Mouse (Mus musculus): ENCODE results near the gene Btf3l4. TPM values are rescaled to one million over a fixed set of nuclear protein-coding genes. Genes with fewer than 3 reads are reported as not detected.
A peak's percentile ranks its signal among the peaks of the same experiment; 100 is the strongest.

Btf3l4 gene
- polyA plus RNA-seq, 1 experiment = 16.7 TPM

- TF ChIP-seq CTCF (conservative IDR thresholded peaks at IDR 0.05; ENCODE audit: insufficient read depth, insufficient read length, low read depth, low read length) (no peak), POLR2A (IDR thresholded peaks at IDR 0.05; ENCODE audit: low read depth, low read length) (no peak)
- Histone ChIP-seq H3K4me1 (ENCODE audit: control insufficient read depth, insufficient read depth, low read length) (peaks cover 7% of the 10 kb centered on the region; the same call in 1 of the 2 replicates), H3K4me3 (ENCODE audit: insufficient read depth, low read depth, low read length) (peak overlapping the region; percentile 76), H3K27me3 (replicated peaks; ENCODE audit: control insufficient read depth, insufficient read depth, low read length) (no peaks in the 10 kb centered on the region), H3K36me3 (ENCODE audit: control insufficient read depth, insufficient read depth, low read length) (no peaks in the 10 kb centered on the region; the same call in 1 of the 2 replicates), H3K27ac (ENCODE audit: insufficient read depth, low read depth, low read length) (peak overlapping the region; percentile 54)
- DNase-seq = no peak
- under 1% methylated on average over 15 of the region's 15 CpGs for WGBS
These were observed 1.5 kb upstream of the Btf3l4 start for GRCm38 (mm10) chr4:108834971-108835311.

DNA sequence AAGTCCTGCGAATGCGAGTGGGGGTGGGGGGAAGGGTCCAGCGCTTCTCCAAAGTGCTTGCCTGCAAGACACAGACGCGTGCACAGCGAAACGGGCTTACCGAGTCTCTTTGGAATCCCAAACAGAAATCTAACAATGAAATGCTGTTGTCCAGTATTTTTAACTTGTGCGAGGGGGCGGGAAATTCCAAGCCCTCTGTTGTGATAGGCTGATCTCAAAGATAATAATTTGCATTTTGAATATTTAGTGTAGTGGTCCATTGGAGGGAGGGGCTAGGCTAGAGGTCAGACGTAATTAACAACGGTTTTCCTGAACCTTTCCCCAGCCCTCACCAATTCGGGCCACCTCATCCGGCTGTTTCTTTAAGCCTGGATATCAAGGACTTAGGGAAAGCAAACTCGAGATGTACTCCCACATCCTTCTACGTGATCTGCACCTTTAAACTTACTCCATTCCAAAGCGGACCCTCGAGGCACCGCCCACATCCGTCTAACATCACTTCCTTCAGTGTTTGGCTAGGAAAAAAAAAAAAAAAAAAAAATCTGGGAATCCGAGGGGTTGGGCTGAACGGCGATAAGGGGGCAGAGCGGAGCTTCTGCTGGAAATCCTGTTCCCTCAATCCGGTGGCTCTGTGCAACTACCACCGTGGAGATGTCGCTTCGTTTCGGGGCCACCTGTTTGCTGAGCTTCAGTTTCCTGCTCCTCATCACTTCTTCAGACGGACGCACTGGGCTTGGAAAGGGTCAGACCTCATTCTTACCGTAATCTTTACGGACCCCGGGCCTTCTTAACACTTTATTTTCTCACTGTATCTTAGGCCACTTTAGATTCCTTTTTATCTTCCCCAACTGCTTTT lies 929 bp upstream of the Btf3l4 start, which contains the start of gene Txndc12:
Gene Txndc12, plus strand, starts transcription at position 487 of the 856 bp plus-strand sequence.
- Histone ChIP-seq H3K27me3 (replicated peaks; ENCODE audit: control insufficient read depth, insufficient read depth, low read length) (no peaks in the 10 kb centered on the region), H3K4me3 (ENCODE audit: insufficient read depth, low read depth, low read length) (peak within 1 kb of the TSS; percentile 76), H3K27ac (ENCODE audit: insufficient read depth, low read depth, low read length) (peak within 1 kb of the TSS; percentile 85), H3K36me3 (ENCODE audit: control insufficient read depth, insufficient read depth, low read length) (no peaks in the 10 kb centered on the region; the same call in 1 of the 2 replicates), H3K4me1 (ENCODE audit: control insufficient read depth, insufficient read depth, low read length) (peaks cover 7% of the 10 kb centered on the region; the same call in 1 of the 2 replicates)
- under 1% methylated on average over 34 of the region's 34 CpGs for WGBS
- peak; percentile 96 for DNase-seq
- no peak for TF ChIP-seq CTCF (conservative IDR thresholded peaks at IDR 0.05; ENCODE audit: insufficient read depth, insufficient read length, low read depth, low read length)
- no peak for TF ChIP-seq POLR2A (IDR thresholded peaks at IDR 0.05; ENCODE audit: low read depth, low read length)

GRCm38 (mm10) chr4:108833828-108834114 lies 357 bp upstream of the Btf3l4 start:
- under 1% methylated on average over 6 of the region's 6 CpGs for WGBS

DNA sequence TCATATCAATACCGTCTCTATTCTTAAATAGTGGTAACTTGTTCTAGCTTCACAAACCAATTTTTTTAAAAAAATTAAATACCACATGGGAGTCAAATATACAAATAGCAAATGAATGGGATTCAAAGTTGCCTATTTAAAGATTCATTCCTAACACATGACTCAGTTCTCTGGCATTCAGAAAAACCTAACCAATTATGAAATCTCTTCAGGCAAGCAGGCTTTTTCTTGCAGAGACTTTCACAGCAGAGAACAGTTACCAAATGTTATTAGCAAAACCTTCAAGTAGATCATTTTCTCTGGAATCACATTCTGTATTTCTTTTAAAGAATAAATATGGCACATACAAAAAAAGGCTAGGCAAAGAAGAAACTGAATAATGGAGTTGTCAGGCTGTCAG lies 2.7 kb downstream of the Btf3l4 start:
- WGBS = 73% methylated on average over 1 of the region's 1 CpGs
- peaks cover 7% of the 10 kb centered on the region; the same call in 1 of the 2 replicates for H3K4me1 ChIP-seq (ENCODE audit: control insufficient read depth, insufficient read depth, low read length)
- no peak for DNase-seq
- H3K27me3 ChIP-seq (replicated peaks; ENCODE audit: control insufficient read depth, insufficient read depth, low read length) = no peaks in the 10 kb centered on the region
- TF ChIP-seq POLR2A (IDR thresholded peaks at IDR 0.05; ENCODE audit: low read depth, low read length) (no peak), CTCF (conservative IDR thresholded peaks at IDR 0.05; ENCODE audit: insufficient read depth, insufficient read length, low read depth, low read length) (no peak)
- H3K27ac ChIP-seq (ENCODE audit: insufficient read depth, low read depth, low read length) = no peak overlapping the region
- H3K4me3 ChIP-seq (ENCODE audit: insufficient read depth, low read depth, low read length) = no peak overlapping the region
- H3K36me3 ChIP-seq (ENCODE audit: control insufficient read depth, insufficient read depth, low read length) = peaks cover 5% of the 10 kb centered on the region

More at GRCm38 (mm10) chr4:108833828-108834114, 357 bp upstream of the Btf3l4 start:
- TF ChIP-seq POLR2A (IDR thresholded peaks at IDR 0.05; ENCODE audit: low read depth, low read length) = no peak
- no peak for TF ChIP-seq CTCF (conservative IDR thresholded peaks at IDR 0.05; ENCODE audit: insufficient read depth, insufficient read length, low read depth, low read length)
- Histone ChIP-seq H3K27ac (ENCODE audit: insufficient read depth, low read depth, low read length) (peak overlapping the region; percentile 84), H3K27me3 (replicated peaks; ENCODE audit: control insufficient read depth, insufficient read depth, low read length) (no peaks in the 10 kb centered on the region), H3K36me3 (ENCODE audit: control insufficient read depth, insufficient read depth, low read length) (peaks cover 3% of the 10 kb centered on the region; the same call in 1 of the 2 replicates), H3K4me1 (ENCODE audit: control insufficient read depth, insufficient read depth, low read length) (peaks cover 7% of the 10 kb centered on the region; the same call in 1 of the 2 replicates), H3K4me3 (ENCODE audit: insufficient read depth, low read depth, low read length) (peak overlapping the region; percentile 76)
- DNase-seq = no peak

GRCm38 (mm10) chr4:108826643-108827042 lies 6.8 kb downstream of the Btf3l4 start:
- no peak for DNase-seq
- Histone ChIP-seq H3K4me3 (ENCODE audit: insufficient read depth, low read depth, low read length) (no peak overlapping the region), H3K27ac (ENCODE audit: insufficient read depth, low read depth, low read length) (no peak overlapping the region), H3K4me1 (ENCODE audit: control insufficient read depth, insufficient read depth, low read length) (peaks cover under 1% of the 10 kb centered on the region; the same call in 1 of the 2 replicates), H3K27me3 (replicated peaks; ENCODE audit: control insufficient read depth, insufficient read depth, low read length) (no peaks in the 10 kb centered on the region), H3K36me3 (ENCODE audit: control insufficient read depth, insufficient read depth, low read length) (peaks cover 6% of the 10 kb centered on the region)
- TF ChIP-seq CTCF (conservative IDR thresholded peaks at IDR 0.05; ENCODE audit: insufficient read depth, insufficient read length, low read depth, low read length) = no peak
- WGBS = 76% methylated on average over 2 of the region's 2 CpGs

DNA sequence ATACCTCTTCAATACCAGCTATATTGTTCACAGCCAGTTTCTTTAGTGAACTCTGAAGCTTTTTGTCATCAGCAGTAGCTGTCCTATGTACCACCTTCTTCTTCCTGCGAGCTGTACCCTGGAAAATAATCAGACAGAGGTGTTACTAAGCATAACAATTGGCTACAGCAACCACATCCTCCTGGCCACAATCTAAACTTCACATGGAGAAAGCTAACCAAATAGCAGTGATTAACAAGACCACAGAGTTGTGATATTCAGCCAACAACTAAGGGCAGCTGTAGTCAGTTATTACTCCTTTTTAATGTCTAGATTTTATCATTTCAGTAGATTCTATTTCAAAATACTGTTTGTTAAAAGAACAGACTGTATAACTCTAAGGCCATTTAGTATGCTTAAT lies 7.3 kb downstream of the Btf3l4 start:
- H3K4me3 ChIP-seq (ENCODE audit: insufficient read depth, low read depth, low read length) = no peak overlapping the region
- no peaks in the 10 kb centered on the region for H3K4me1 ChIP-seq (ENCODE audit: control insufficient read depth, insufficient read depth, low read length)
- no peaks in the 10 kb centered on the region for H3K27me3 ChIP-seq (replicated peaks; ENCODE audit: control insufficient read depth, insufficient read depth, low read length)
- 90% methylated on average over 1 of the region's 1 CpGs for whole genome bisulfite sequencing
- no peak for DNase-seq
- TF ChIP-seq POLR2A (IDR thresholded peaks at IDR 0.05; ENCODE audit: low read depth, low read length) = no peak
- no peak for TF ChIP-seq CTCF (conservative IDR thresholded peaks at IDR 0.05; ENCODE audit: insufficient read depth, insufficient read length, low read depth, low read length)
- no peak overlapping the region for H3K27ac ChIP-seq (ENCODE audit: insufficient read depth, low read depth, low read length)
- H3K36me3 ChIP-seq (ENCODE audit: control insufficient read depth, insufficient read depth, low read length) = peaks cover 6% of the 10 kb centered on the region

DNA sequence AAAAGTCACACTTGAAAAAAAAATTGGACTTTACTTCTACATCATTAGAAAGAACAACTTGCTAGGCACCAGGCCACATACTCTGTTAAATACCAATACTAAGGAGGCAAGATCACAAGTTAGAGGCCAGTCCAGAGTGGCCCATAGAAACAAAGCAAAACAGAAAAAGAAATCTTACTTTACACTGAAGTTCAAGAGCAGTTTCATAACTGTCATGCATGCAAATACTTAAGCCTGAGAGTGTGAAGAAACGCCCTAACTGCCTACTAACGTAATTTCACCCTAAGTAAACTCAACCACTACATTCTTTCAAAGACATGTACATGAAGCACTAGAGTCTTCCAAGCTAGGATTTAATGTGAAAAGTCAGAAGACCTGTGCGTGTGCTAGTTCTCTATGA lies 7.7 kb downstream of the Btf3l4 start:
- H3K27ac ChIP-seq (ENCODE audit: insufficient read depth, low read depth, low read length) = no peak overlapping the region
- TF ChIP-seq CTCF (conservative IDR thresholded peaks at IDR 0.05; ENCODE audit: insufficient read depth, insufficient read length, low read depth, low read length) (no peak), POLR2A (IDR thresholded peaks at IDR 0.05; ENCODE audit: low read depth, low read length) (no peak)
- 89% methylated on average over 3 of the region's 3 CpGs for WGBS
- peaks cover 8% of the 10 kb centered on the region for H3K36me3 ChIP-seq (ENCODE audit: control insufficient read depth, insufficient read depth, low read length)
- no peak overlapping the region for H3K4me3 ChIP-seq (ENCODE audit: insufficient read depth, low read depth, low read length)
- no peaks in the 10 kb centered on the region for H3K4me1 ChIP-seq (ENCODE audit: control insufficient read depth, insufficient read depth, low read length)
- no peaks in the 10 kb centered on the region for H3K27me3 ChIP-seq (replicated peaks; ENCODE audit: control insufficient read depth, insufficient read depth, low read length)
- DNase-seq = no peak

Data from kidney, adult 2 months (tissue).